Mouse (Mus musculus) frontal cortex, postnatal 10 days (tissue): ENCODE data around the gene Fam13a.

Experiments
- DNase-seq, 2 experiments: peaks; one replicate each; pipeline ENCODE4 v3.0.0; 2022; ENCODE audit warnings: low spot score in 2 of 2, mixed read lengths in 1 of 2

Gene Fam13a

DNA sequence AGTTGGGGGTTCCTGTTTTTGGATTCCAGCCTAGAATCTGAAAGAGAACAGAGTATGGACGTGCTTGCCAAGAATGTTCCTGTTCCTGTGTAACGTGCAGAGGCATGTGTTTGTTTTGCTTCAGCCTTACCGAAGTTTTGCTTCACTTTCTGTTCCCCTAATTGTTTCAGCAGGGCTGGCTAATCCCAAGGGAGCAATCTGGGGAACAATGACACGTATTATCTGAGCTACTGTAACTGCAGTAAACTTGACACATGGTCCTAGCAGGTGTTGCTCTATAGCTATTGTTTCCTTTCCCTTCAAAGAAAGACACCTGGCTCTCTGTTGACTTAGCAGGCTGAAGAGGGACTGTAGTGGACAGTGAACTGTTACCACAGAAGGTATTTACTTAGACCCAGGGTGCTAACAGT is 25.3 kb downstream of the Fam13a start:
- no peak for DNase-seq

DNA sequence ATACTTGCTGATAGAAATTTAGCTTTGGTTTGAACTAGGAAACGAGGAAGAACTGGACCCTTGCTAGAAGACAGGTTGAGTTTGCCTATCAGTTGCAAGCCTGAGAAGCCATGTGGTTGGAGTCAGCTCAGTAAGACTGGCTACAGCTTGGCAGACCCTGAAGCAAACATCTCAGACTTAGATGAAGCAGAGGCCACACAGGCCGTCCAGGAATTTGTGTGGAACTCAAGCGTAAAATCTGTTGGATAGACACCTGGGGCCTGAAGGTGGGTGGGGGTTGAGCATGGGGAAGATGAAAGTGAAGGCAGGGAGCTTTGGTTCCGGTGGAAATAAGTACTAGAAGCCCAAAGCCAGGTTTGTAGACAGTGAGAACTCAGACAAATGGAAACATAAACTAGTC is 25.8 kb downstream of the Fam13a start:
- no peak for DNase-seq

DNA sequence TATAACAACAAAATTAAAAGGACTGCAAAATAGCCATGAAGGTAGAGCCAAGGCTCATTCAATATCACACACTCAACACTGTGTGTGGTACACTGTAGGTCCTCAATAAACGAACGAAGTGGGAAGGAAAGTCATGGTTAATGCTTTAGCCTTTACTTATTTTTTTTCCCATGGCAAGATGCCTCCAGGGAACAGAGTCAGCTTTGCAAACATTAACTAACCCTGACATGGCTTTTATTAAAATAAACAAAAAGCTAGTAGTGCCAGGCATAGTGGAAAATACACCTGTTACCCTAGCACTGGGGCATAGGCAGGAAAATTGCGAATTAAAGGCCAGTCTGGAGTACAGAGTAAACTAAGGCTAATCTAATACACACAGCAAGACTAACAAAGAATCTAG is 35.2 kb downstream of the Fam13a start:
- no peak for DNase-seq

DNA sequence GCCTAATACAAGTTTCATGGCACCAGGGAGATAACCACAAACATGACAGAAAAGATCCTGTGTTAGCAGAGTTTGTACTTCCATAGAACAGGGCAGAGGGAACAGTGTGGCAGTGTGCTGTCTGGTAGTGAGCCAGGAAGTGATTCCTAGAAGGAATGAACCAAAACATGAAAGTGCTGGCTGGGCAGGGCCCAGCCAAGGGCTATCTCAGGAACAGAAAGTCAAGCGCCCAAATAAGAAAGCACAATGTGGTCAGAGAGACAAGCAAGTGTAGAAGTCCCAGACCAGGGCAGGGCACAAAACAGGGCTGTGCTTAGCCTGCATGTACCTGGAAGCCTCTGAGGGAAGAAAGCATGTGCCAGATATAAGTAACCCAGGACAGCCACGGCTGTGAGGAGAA is 35.6 kb downstream of the Fam13a start:
- no peak for DNase-seq

DNA sequence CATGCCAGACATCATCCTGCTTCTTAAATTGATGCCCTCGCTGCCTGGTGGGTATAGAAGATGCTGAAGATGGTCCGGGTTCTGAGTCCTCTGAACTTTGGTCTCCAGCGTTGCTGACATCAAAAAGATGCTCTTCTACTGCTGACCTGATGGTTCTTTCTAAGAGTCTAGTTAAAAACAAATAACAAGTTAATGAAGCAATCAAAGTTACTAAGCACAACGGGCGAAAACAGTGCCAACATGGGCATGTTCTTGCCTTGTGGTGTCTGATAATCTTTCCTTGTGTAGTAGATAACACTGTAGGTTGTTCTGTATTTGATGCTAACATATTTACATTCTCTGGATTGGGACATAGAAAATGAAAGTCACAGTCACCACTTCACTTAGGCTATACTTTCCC is 37.2 kb downstream of the Fam13a start:
- DNase-seq, result no peak

DNA sequence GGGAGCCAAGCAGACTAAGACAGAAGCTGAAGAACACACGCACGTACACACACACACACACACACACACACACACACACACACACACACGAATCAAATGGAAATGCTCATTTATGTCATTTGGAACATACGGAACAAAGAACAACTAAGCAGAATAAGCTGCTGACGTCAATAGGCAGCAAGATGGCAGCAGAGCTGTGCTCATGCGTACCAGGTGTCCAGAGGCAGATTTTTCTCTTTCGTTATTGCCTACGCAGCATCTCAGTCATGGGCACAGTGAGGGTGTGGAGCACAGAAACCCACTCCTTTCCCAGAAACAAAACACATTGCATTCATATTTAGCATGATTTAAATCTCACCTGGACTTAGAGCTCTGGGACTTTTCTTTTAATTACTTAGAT is 39.2 kb downstream of the Fam13a start:
- DNase-seq, result no peak

DNA sequence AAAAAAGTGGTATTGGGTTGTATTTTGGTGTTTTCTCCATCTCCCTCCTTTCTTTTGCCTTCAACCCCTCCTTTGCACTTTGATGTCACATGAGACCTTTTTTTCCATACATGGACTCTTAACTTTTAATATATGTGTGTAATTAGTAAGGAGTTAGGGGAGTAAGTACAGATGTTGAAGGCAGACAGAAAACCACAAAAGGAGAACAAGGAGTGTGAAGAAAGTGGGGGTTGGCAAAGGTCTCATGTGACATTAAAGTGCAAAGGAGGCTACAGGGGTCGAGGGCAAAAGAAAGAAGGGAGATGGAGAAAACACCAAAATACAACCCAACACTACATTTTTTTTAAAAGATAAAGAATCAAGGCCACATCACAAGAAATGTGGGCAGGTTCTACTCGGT is 49.1 kb downstream of the Fam13a start:
- no peak for DNase-seq

DNA sequence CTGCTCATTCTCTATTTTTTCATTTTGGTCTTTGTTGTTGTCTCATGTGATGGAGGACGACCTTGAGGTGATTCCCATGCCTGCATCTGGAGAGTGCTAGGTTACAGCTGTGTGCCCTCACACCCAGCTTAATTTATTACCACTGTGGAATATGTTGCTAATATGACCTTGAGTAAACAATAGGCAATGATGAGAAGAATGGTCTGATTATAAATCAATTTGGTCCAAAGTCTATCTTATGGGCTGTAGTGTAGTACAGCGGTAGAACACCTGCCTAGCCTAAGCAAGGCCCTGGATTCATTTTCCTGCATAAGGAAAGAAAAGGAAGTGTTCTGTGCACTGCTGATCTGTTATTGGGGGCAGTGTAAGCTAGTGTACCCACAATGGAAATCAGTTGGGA is 49.9 kb downstream of the Fam13a start:
- DNase-seq, result no peak

DNA sequence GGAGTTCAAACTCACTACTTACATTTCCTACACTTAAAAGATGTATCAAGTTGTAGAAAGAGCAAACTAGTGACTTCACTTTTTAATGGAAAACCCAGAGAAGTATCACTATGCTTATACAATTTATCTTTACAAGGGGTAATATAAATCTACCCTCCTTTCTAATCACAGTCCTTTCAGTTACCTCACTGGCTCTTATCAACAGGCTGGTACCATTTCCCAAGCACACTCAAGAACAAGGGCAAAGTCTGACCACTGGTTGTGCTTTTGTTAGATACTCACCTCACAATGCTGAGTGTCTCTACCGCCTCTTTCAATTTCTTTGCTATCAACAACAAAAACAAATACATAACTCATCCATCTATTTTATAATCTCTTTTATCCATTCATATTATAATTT is 51.5 kb downstream of the Fam13a start:
- DNase-seq, result no peak

DNA sequence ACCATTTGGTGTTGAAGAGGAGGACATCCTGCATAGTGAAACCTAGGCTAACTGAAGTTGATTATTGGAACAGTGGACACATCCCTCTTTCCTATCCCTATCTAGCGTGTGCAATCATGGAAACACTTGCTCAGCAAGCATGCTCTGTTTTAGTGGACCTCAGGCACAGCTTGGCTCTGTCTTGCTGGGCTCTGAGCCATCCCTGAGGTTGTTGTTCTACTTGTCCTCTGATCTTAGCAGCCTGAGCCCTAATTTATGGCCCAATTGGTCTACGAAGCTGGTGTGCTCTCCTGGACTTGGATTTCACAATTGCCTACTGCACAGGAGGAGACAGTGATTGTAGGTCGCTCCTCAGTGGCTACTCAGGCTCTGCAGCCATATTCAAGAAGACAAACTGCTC is 56.1 kb downstream of the Fam13a start:
- no peak for DNase-seq

DNA sequence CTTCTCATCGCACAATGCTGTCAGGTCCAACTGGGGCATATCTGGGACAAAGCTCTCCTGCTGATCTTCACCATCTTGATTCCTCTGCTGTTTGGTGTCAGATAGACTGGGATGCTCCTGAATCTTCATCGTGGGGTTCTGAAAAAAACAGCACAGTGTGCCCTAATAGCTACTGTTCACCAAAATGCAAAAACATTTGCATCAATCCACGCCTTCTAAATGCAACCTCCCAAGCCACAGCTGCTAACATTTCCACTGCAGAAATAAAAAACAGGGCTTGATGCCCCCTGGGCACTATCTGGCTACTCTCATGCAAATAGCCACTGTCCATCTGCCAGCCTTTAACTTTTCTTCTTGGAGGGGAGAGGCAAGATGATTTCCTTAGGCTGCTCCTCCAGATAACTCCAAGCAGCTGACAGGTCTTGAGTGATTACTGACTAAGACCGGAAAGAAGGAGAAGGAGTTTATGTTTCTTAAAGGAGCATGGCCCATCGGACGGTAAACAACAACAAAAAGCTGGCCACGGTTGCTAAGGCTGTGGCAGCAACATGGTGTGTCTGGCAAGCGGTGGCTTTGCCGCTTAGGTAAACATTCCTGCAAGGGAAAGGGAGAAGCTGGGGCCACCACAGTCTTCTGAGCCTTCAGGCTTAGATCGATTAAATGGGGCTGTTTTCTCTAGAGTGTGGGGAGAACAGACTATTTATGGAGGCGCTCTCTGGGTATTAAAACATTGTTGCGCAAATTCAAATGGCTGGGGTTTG is 59.1 kb downstream of the Fam13a start:
- DNase-seq, result no peak

DNA sequence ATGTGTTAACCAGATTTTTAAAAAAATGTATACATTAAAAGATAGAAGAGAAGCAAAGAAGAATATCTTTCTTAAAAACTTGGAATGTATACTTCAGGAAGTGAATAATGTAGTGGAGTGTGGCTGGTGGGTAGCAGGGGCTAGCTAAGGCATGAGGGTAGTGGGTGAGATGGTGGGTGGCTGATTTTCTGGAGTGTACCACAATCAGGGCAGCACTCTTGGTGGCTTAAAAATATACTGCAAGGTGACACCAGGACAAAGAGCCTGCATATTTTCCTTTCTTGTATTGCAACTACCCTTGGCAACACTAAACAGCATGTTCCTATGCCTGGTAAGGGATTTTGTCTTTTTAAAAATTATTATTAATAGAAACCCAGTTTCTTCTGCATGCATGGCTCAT is 59.8 kb downstream of the Fam13a start:
- no peak for DNase-seq

DNA sequence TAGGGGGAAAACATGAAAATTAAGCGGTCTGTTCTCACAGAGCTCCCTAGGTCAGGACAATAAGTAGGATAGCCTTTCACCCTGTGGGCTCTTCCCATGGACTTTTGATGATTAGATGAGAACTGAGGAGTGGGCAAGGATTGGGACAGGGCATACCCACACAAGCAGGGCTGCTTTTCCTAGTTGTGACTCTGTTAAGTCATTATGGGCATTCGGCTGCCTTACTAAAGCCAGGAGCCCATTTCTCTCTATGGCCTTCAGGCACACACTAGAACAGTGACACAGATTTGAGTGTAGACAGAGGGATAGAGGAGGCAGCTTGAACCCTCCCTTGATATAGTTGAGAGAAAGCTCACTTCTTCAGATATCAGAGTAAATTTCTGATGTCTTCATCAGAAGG is 60.3 kb downstream of the Fam13a start:
- no peak for DNase-seq

DNA sequence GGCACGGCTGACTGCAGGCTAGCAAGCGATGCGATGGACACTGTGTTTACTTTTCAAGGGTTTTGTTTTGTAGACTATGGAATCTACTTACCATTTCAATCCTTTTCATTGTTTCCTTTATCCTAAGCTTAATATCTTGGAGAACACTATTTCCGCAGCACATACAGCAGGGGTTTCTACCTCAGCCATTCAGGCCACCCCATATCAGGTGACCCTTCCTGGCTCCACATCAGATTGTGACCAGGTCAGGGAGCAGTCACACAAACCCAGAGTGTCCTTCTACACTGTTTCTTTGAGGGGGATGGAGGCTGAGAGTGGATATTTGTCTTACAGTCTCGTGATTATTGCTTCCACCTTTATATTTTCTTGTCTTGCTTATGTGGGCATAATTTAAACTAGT is 61.7 kb downstream of the Fam13a start:
- DNase-seq, result no peak

DNA sequence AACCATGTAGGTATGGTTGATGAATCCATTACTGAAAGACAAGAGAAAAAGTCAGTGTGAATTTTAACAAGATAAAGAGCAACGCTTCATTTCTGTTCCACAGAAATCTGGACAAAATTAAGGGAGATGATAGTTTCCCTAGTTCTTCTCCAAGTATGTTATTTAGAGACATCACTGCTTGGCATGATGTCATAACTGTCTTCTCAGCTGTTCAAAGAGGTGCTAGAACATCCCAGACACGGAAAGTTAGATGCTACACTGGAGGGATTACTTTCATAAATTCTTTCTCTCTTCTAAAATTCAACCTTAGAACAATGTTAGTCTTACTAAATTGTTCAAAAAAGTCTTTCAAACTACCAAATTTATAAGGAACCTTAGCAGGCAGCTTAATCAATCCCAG is 63.8 kb downstream of the Fam13a start:
- no peak for DNase-seq

DNA sequence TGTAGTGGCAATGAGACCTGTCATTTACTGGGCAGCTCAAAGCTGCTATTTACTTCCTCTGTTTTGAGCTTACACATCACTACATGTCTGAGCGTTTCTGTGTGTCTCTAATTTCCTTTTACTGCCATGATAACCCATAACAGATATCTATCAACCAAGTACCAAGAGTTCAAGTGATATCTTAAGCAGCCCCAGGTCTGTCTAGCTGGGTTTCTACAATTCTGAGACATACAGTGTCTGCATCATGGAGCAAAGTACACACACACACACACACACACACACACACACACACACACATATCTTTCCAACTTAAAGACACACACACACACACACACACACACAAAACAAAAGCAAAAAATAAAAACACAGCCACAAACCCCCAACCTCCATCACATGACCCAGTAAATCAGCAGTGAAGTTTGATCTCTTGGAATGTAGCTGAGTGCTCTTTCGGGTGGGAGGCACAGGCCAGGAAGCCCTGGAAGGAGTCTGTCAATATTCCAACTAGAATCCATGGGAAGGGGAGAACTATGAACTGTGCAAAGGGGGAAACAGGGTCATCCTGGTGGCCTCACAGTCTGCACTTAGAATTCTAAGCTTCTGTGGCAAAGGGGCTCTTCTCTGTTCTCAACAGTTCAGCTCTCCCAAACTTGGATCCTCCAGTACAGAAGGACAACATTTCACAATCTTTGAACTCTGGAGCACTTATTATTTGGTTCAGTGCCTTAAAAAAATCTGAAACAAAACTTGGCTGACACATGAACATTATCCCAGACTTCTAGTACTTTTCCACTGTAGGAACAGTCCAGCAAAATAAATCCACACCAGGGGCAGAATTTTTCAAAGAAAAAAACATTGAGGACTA is 73.0 kb downstream of the Fam13a start:
- DNase-seq, result no peak

DNA sequence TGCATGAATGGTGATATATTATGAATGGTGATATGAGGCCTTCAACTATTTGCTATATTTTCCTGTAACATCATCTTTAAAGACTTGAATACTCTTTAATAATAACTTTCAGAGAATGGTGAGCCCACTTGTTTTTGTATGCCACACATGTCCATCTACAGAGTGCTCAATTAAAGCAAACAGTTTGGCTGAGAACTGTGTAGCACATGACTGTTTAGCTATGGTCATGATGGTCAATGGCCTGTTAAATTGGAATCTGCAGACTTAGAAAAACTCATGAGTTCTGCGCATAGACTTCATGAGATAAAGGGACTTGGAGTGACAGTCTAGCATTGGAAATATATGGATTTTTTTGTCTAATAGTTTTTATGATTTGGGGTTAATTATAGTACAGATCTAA is 73.9 kb downstream of the Fam13a start:
- DNase-seq, result no peak

DNA sequence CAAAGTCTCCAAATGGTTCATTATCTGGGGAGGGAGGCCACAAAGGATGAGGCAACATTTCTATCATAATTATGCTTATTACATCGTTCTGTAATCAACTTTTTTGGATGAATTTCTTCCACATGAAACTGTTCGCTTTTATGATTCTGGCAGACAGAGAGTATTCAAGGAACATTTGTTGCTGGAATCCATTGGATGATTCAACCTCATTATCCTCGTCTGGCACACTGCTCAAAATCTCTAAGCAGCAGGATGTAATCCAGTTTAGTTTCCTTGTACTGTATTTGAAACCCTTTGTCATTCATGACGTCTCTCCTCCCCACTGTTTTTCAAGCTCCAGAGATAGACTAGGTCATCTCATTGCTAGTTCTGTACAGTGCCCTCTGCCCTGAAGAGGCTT is 77.5 kb downstream of the Fam13a start:
- DNase-seq, result no peak

DNA sequence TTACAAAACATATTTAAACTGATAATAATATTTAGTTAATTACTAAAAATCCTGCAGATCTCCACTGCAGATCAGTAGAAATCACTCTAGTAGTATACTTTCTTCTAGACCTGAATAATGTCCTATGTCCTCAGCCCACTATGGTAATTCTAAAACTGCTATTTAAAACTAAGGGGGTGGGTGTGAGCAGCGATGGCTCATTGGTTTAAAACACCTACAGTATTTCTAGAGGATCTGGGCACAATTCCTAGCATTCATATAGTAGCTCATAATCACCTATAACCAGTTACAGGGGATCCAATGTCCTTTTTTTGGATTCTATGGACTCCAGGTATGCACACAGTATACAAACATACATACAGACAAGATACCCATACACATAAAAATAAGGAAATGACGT is 78.1 kb downstream of the Fam13a start:
- no peak for DNase-seq

DNA sequence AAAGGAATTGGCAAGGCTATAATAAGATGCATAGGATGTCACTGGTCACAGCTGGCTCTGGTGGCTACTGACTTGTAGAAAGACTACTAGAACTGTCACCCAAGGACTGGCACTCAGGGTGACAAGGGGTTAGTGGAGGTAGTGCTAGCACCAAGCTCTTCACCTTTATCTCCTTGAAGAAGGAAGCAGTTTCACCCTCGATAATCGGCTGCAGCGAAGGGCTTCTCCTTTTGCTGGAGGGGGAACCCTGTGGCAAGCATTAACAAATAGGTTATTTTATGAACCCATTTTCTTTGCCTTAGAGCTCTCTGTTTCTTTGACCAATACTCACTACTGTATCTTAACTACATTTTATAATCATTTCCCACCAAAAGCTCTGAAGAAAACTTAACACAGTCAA is 80.4 kb downstream of the Fam13a start:
- no peak for DNase-seq

DNA sequence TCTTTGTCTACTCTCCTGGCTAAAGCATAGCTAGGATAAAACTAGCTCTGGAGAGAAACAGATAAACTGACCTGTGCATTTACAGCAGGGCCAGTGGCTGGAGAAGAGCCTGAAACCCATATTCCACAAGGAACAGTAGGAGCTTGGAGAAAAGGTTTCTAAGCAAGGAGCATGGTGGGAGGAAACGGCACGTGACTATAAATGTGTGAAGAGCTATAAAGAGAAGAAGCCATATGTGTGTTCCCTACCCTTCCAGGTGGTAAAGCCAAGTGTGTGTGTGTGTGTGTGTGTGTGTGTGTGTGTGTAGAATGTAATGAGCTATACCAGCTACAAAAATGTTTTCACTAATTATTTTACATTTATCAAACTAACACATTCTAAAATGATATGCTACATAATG is 82.1 kb downstream of the Fam13a start:
- DNase-seq, result no peak

DNA sequence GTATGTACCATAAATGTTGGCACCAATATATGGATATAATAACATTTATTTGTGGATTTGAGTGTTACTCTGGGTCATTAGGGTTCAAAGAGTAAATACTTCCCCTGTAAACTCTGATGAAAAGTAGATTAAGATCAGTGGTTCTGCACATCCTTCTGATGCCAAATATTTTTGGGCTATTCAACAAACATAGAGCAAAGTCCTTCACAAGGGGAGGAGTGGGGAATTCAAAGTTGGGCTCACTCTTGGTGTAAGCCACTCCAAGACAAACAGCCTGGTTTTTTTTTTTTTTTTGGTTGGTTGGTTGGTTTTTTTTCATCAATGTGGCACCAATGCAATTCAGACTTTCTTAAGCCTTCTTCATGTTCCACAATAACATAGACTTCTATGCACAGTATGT is 86.6 kb downstream of the Fam13a start:
- no peak for DNase-seq

DNA sequence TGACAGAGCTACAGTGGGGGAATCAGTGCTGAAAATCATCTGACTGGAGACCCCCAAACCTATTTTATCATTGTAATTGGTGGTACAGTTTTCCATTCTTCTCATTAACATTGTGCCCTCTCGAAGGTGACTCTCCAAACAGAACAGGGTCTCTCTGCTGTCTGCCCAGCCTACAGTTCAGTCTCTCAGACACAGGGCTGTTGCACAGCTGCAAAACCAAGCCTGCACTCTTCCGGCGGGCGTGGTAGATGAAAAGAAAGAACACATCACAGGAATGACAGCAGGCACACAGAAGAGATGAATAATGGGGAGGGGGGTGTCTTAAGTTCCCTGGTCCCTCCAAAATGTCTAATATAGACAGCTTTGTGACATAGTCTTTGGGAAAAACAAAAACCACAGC is 90.2 kb downstream of the Fam13a start:
- DNase-seq, result no peak
